Mouse (Mus musculus) CH12.LX (cell line): ENCODE data around the gene Mrm3. TPM values are rescaled to one million over a fixed set of nuclear protein-coding genes. Genes with fewer than 3 reads are reported as not detected.

Source experiments
- DNase-seq: peaks from one replicate; pipeline ENCODE4 v3.0.0-alpha.2; 2013; ENCODE audit errors: extremely low read depth
- H3K27ac ChIP-seq: 2 replicates; pipeline ENCODE4 v1.5.1; 2012; ENCODE audit warnings: low read depth, mild to moderate bottlenecking, control low read depth, moderate library complexity; ENCODE audit not compliant: insufficient read depth
- H3K27me3 ChIP-seq: replicated peaks from 2 replicates; pipeline ENCODE3; 2012; ENCODE audit warnings: inconsistent platforms
- H3K36me3 ChIP-seq, 2 experiments: replicated peaks in 1 of 2; 2 replicates each; pipeline versions ENCODE3 to v1.6.1; 2012; ENCODE audit warnings: inconsistent platforms in 1 of 2, low read length in 1 of 2, mild to moderate bottlenecking in 1 of 2, mixed read lengths in 1 of 2, moderate library complexity in 1 of 2; ENCODE audit not compliant: control insufficient read depth in 1 of 2, insufficient read depth in 1 of 2
- H3K4me1 ChIP-seq, 2 experiments: 2 replicates each; pipeline ENCODE4 v1.6.1; 2012; ENCODE audit warnings: inconsistent platforms in 1 of 2, moderate library complexity in 1 of 2; ENCODE audit not compliant: insufficient read depth in 2 of 2, control insufficient read depth in 1 of 2
- H3K4me2 ChIP-seq: 2 replicates; pipeline ENCODE4 v1.6.1; 2012; ENCODE audit warnings: low read depth, mild to moderate bottlenecking, control low read depth; ENCODE audit not compliant: poor library complexity, insufficient read depth, severe bottlenecking
- H3K4me3 ChIP-seq, 3 experiments: fragments of 150-350 bp in 1 of 3; sonication (generic) in 1 of 3; replicated peaks in 1 of 3; 2 replicates each; pipeline versions ENCODE3 to v1.5.1; 2011 to 2012; ENCODE audit warnings: low read depth in 2 of 3, low read length in 2 of 3, mild to moderate bottlenecking in 2 of 3, moderate library complexity in 2 of 3, control low read depth in 1 of 3, improper control_type of control experiment in 1 of 3, inconsistent platforms in 1 of 3, mixed read lengths in 1 of 3; ENCODE audit not compliant: poor library complexity in 1 of 3
- H3K79me2 ChIP-seq: replicated peaks from 2 replicates; pipeline ENCODE4 v1.6.1; 2012; ENCODE audit warnings: mild to moderate bottlenecking, moderate library complexity; ENCODE audit not compliant: control insufficient read depth, poor library complexity, insufficient read depth, severe bottlenecking; ENCODE audit errors: extremely low read depth
- H3K9ac ChIP-seq: 2 replicates; pipeline ENCODE4 v1.6.1; 2012; ENCODE audit warnings: low read depth, mild to moderate bottlenecking, control low read depth, moderate library complexity; ENCODE audit not compliant: insufficient read depth
- H3K9me3 ChIP-seq: replicated peaks from 2 replicates; pipeline ENCODE3; 2012; ENCODE audit warnings: low read length, inconsistent platforms, mixed read lengths
- BHLHE40 ChIP-seq: IDR thresholded peaks from 2 replicates; pipeline ENCODE4 v1.6.1; 2011; ENCODE audit warnings: mild to moderate bottlenecking, low read depth, low read length, improper control_type of control experiment
- CHD2 ChIP-seq: IDR thresholded peaks from 2 replicates; pipeline ENCODE4 v1.6.1; 2011; ENCODE audit warnings: low read length, improper control_type of control experiment
- E2F4 ChIP-seq: IDR thresholded peaks from 2 replicates; pipeline ENCODE4 v1.6.1; 2011; ENCODE audit warnings: low read depth, low read length, improper control_type of control experiment; ENCODE audit not compliant: insufficient replicate concordance
- ELF1 ChIP-seq: IDR thresholded peaks from 2 replicates; pipeline ENCODE4 v1.6.1; 2014; ENCODE audit warnings: low read depth, mild to moderate bottlenecking, inconsistent platforms, low read length, improper control_type of control experiment
- JUN ChIP-seq: IDR thresholded peaks from 2 replicates; pipeline ENCODE4 v1.6.1; 2011; ENCODE audit warnings: low read depth, mild to moderate bottlenecking, low read length, improper control_type of control experiment, moderate library complexity; ENCODE audit not compliant: insufficient read depth
- KAT2A ChIP-seq: IDR thresholded peaks from 2 replicates; pipeline ENCODE4 v1.6.1; 2012; ENCODE audit warnings: low read length, improper control_type of control experiment, inconsistent platforms; ENCODE audit not compliant: insufficient replicate concordance
- MAZ ChIP-seq: IDR thresholded peaks from 2 replicates; pipeline ENCODE4 v1.6.1; 2012; ENCODE audit warnings: low read depth, mild to moderate bottlenecking, inconsistent platforms, low read length, improper control_type of control experiment, moderate library complexity
- MXI1 ChIP-seq: IDR thresholded peaks from 2 replicates; pipeline ENCODE4 v1.6.1; 2011; ENCODE audit warnings: mild to moderate bottlenecking, low read depth, low read length, improper control_type of control experiment
- NELFE ChIP-seq: IDR thresholded peaks from 2 replicates; pipeline ENCODE4 v1.6.1; 2011; ENCODE audit warnings: low read depth, low read length, improper control_type of control experiment
- NRF1 ChIP-seq: IDR thresholded peaks from 2 replicates; pipeline ENCODE4 v1.6.1; 2014; ENCODE audit warnings: low read depth, mild to moderate bottlenecking, inconsistent platforms, low read length, improper control_type of control experiment, moderate library complexity
- POLR2AphosphoS2 ChIP-seq: IDR thresholded peaks from 2 replicates; pipeline ENCODE4 v1.6.1; 2011; ENCODE audit warnings: low read depth, low read length, improper control_type of control experiment
- RAD21 ChIP-seq: IDR thresholded peaks from 2 replicates; pipeline ENCODE4 v1.6.1; 2011; ENCODE audit warnings: low read depth, mild to moderate bottlenecking, low read length, improper control_type of control experiment, moderate library complexity
- RCOR1 ChIP-seq: conservative IDR thresholded peaks from 2 replicates; pipeline ENCODE4 v1.6.1; 2012; ENCODE audit warnings: low read depth, mild to moderate bottlenecking, inconsistent platforms, low read length, improper control_type of control experiment
- SIN3A ChIP-seq: IDR thresholded peaks from 2 replicates; pipeline ENCODE4 v1.6.1; 2012; ENCODE audit warnings: low read length, improper control_type of control experiment, inconsistent platforms
- SMC3 ChIP-seq: IDR thresholded peaks from 2 replicates; pipeline ENCODE4 v1.6.1; 2011; ENCODE audit warnings: low read depth, low read length, improper control_type of control experiment
- TBP ChIP-seq: conservative IDR thresholded peaks from 2 replicates; pipeline ENCODE4 v1.6.1; 2011; ENCODE audit warnings: low read depth, low read length, improper control_type of control experiment
- UBTF ChIP-seq: IDR thresholded peaks from 2 replicates; pipeline ENCODE4 v1.6.1; 2012; ENCODE audit warnings: low read depth, mild to moderate bottlenecking, inconsistent platforms, low read length, improper control_type of control experiment, moderate library complexity
- USF1 ChIP-seq: IDR thresholded peaks from 2 replicates; pipeline ENCODE4 v1.6.1; 2014; ENCODE audit warnings: low read depth, mild to moderate bottlenecking, inconsistent platforms, low read length, improper control_type of control experiment
- USF2 ChIP-seq: conservative IDR thresholded peaks from 2 replicates; pipeline ENCODE4 v1.6.1; 2011; ENCODE audit warnings: low read depth, low read length, improper control_type of control experiment
- ZMIZ1 ChIP-seq: IDR thresholded peaks from 2 replicates; pipeline ENCODE4 v1.6.1; 2012; ENCODE audit warnings: low read depth, mild to moderate bottlenecking, inconsistent platforms, low read length, improper control_type of control experiment
- dilution Hi-C: fragments of 300-500 bp; cut with MboI; formaldehyde crosslinking; loops from 2 replicates; pipeline ENCODE4 v1.14.3; 2020; ENCODE audit warnings: low sequenced_read_pairs; ENCODE audit not compliant: extremely low pct_unique_long_range_greater_than_20kb, extremely low pct_ligation_motif_present
- in situ Hi-C: fragments of 300-500 bp; cut with MboI; formaldehyde crosslinking; loops from 3 replicates; pipeline ENCODE4 v1.14.3; 2019; ENCODE audit warnings: low sequenced_read_pairs, low pct_ligation_motif_present, low pct_unique_long_range_greater_than_20kb, mixed read lengths
- polyA plus RNA-seq: library from polyadenylated mRNA; unstranded; fragments of >175 nt; gene quantifications from 2 replicates; pipeline ENCODE4 v1.2.1, GENCODE M21; 2012; ENCODE audit warnings: low read depth; ENCODE audit not compliant: insufficient read length
- total RNA-seq, 2 experiments: library from RNA; depleted of rRNA; stranded (reverse); fragments of 300-350 nt in 1 of 2; fragments of >200 nt in 1 of 2; gene quantifications; 2 replicates each; pipeline ENCODE4 v1.2.3; 2012 to 2014

Gene Mrm3
- total and polyA plus RNA-seq, 3 experiments = 35.1 to 41.6 (median 40.2) TPM

DNA sequence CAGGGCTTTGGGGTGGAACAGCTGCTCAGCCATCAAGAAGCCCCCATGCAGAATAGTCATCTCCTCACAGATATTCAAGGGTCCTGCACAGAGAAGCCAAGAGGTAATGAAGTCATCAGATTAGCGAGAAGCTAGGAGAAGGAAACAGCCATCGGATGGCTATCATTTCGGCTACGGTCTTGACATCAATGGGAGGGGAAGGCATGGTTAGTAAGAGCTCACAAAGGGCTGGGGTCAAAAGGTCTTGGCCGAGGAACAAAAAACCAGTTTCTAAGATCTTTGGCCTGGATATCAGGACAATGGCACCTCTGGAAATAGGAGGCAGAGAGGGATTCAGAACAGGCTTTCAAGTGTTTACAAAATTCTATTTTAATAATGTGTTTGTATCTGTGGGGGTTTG is 29.7 kb upstream of the Mrm3 start:
- Histone ChIP-seq H3K9ac (no peak overlapping the region), H3K4me2 (no peak overlapping the region), H3K27ac (no peak overlapping the region), H3K4me3 (no peak overlapping the region), H3K36me3 (peaks cover 49 to 67% of the 10 kb centered on the region in 2 experiments), H3K27me3 (no peaks in the 10 kb centered on the region), H3K4me1 (peaks cover 3 to 28% of the 10 kb centered on the region in 2 experiments; a peak in 3 of 4 replicates), H3K9me3 (no peaks in the 10 kb centered on the region), H3K79me2 (peaks cover 20% of the 10 kb centered on the region)
- dilution Hi-C loops = no loop called here
- TF ChIP-seq RCOR1 (no peak), MXI1 (no peak), POLR2AphosphoS2 (no peak), SMC3 (no peak), E2F4 (no peak), UBTF (no peak), JUN (no peak), RAD21 (no peak), NRF1 (no peak), SIN3A (no peak), ELF1 (no peak), USF2 (no peak), BHLHE40 (no peak), ZMIZ1 (no peak), MAZ (no peak), KAT2A (no peak)
- in situ Hi-C loops = no loop called here
- no peak for DNase-seq

DNA sequence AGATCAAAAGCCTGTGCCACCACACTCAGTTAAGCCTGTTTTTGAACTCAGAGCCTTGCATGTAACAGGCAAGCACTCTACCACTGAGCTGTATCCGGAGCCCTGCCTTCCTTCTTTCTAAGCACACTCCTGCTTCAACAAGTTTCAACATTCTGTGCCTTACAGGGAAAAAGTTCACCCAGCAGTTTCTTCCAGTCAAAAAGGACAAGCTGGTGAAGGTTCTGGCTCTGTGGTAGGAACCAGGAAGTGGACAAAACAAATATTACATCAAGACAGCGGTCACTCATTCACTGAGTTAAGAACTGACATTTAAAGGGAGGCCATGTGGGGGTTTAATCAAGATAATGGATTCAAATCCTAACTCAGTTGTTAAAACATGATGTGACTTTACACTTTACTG is 28.5 kb upstream of the Mrm3 start:
- Histone ChIP-seq H3K79me2 (peaks cover 20% of the 10 kb centered on the region), H3K4me2 (no peak overlapping the region), H3K27me3 (no peaks in the 10 kb centered on the region), H3K4me1 (peaks cover 3 to 28% of the 10 kb centered on the region in 2 experiments; a peak in 3 of 4 replicates), H3K9ac (no peak overlapping the region), H3K4me3 (peak overlapping the region in 1 of 3 experiments; percentile 2), H3K9me3 (no peaks in the 10 kb centered on the region), H3K36me3 (peaks cover 45 to 67% of the 10 kb centered on the region in 2 experiments), H3K27ac (no peak overlapping the region)
- no peak for TF ChIP-seq SMC3
- TF ChIP-seq RCOR1 = no peak
- TF ChIP-seq POLR2AphosphoS2 = 0 out of 2 replicates have a peak, but pooled peaks have one; percentile 51
- TF ChIP-seq TBP = no peak
- no peak for TF ChIP-seq USF1
- TF ChIP-seq CHD2 = 0 out of 2 replicates have a peak, but pooled peaks have one; percentile 20
- TF ChIP-seq USF2 = no peak
- TF ChIP-seq NELFE = no peak; the same call in 1 of the 2 replicates
- no peak for TF ChIP-seq ZMIZ1
- dilution Hi-C loops (no loop called here), in situ Hi-C loops (no loop called here)
- DNase-seq = peak; percentile 17
